Mouse (Mus musculus) C2C12 (cell line): ENCODE results near the gene Nlrc4. TPM values are rescaled to one million over a fixed set of nuclear protein-coding genes. Genes with fewer than 3 reads are reported as not detected.
"Not testable (repeated sequence)": the region's sequence is repeated elsewhere in the genome, so short reads cannot be mapped to it uniquely, and the experiment has no call there.

Experiments
- H3K27me3 ChIP-seq: one replicate; pipeline ENCODE4 v1.6.1; 2011; ENCODE audit not compliant: control insufficient read depth, insufficient read depth, insufficient read length
- H3K36me3 ChIP-seq: one replicate; pipeline ENCODE4 v1.6.1; 2011; ENCODE audit not compliant: control insufficient read depth, insufficient read depth
- H3K4me3 ChIP-seq: one replicate; pipeline ENCODE4 v1.5.1; 2011; ENCODE audit warnings: mild to moderate bottlenecking, control low read depth; ENCODE audit not compliant: poor library complexity, insufficient read depth, severe bottlenecking
- H3K79me2 ChIP-seq: one replicate; pipeline ENCODE4 v1.6.1; 2011; ENCODE audit not compliant: control insufficient read depth, insufficient read depth
- H3K79me3 ChIP-seq: one replicate; pipeline ENCODE4 v1.6.1; 2011; ENCODE audit warnings: low read depth, control low read depth
- H3ac ChIP-seq: one replicate; pipeline ENCODE3; 2011; ENCODE audit warnings: low read depth; ENCODE audit not compliant: control insufficient read depth, insufficient read length
- CEBPB ChIP-seq: IDR thresholded peaks from one replicate; pipeline ENCODE4 v1.6.1; 2011; ENCODE audit warnings: low read depth, mild to moderate bottlenecking, control low read depth, moderate library complexity
- CTCF ChIP-seq: IDR thresholded peaks from one replicate; pipeline ENCODE4 v1.5.1; 2011; ENCODE audit not compliant: control insufficient read depth, insufficient read depth, insufficient read length
- FOSL1 ChIP-seq: IDR thresholded peaks from one replicate; pipeline ENCODE4 v1.8.0; 2011; ENCODE audit warnings: mild to moderate bottlenecking, low read length; ENCODE audit not compliant: poor library complexity, insufficient read depth, severe bottlenecking
- MAX ChIP-seq: IDR thresholded peaks from one replicate; pipeline ENCODE4 v1.6.1; 2011; ENCODE audit warnings: mild to moderate bottlenecking, control low read depth
- MYOD1 ChIP-seq: IDR thresholded peaks from one replicate; pipeline ENCODE4 v1.6.1; 2011; ENCODE audit warnings: low read depth; ENCODE audit not compliant: control insufficient read depth, insufficient read length
- MYOG ChIP-seq: IDR thresholded peaks from one replicate; pipeline ENCODE4 v1.6.1; 2011; ENCODE audit not compliant: control insufficient read depth, insufficient read length; ENCODE audit errors: extremely low read depth
- USF1 ChIP-seq: IDR thresholded peaks from one replicate; pipeline ENCODE4 v1.6.1; 2011; ENCODE audit warnings: low read depth, mild to moderate bottlenecking, control low read depth, moderate library complexity
- polyA plus RNA-seq: library from polyadenylated mRNA; unstranded; fragments of >200 nt; fragmentation: generic; extraction: Trizol; gene quantifications from one replicate; pipeline ENCODE4 v1.2.1, GENCODE M21; 2012; ENCODE audit warnings: missing spikeins

The Nlrc4 gene
- polyA plus RNA-seq, 1 experiment = 0.01 TPM

GRCm38 (mm10) chr17:74489901-74490220, 30.9 kb upstream of the Nlrc4 start:
- peaks cover 16% of the 10 kb centered on the region for H3K79me2 ChIP-seq
- TF ChIP-seq CEBPB = no peak
- H3K79me3 ChIP-seq = peaks cover 12% of the 10 kb centered on the region
- peak overlapping the region; percentile 82 for H3K4me3 ChIP-seq
- H3K36me3 ChIP-seq = peaks cover 26% of the 10 kb centered on the region
- peak overlapping the region; percentile 85 for H3ac ChIP-seq
- no peaks in the 10 kb centered on the region for H3K27me3 ChIP-seq

- H3K79me2 ChIP-seq = peaks cover 16% of the 10 kb centered on the region
- no peaks in the 10 kb centered on the region for H3K27me3 ChIP-seq
- peak within 1 kb of the TSS; percentile 85 for H3ac ChIP-seq
- peaks cover 20% of the 10 kb centered on the region for H3K36me3 ChIP-seq
- TF ChIP-seq CEBPB = no peak
- TF ChIP-seq USF1 = no peak
- peak; percentile 45 for TF ChIP-seq MAX
- no peak for TF ChIP-seq MYOD1
- no peak for TF ChIP-seq CTCF
- peak within 1 kb of the TSS; percentile 82 for H3K4me3 ChIP-seq
- H3K79me3 ChIP-seq = peaks cover 12% of the 10 kb centered on the region
Measured at GRCm38 (mm10) chr17:74489024-74489900, 30.3 kb upstream of the Nlrc4 start, which contains the start of gene Yipf4. Gene Yipf4, plus strand, starts transcription at chr17:74489493.

DNA sequence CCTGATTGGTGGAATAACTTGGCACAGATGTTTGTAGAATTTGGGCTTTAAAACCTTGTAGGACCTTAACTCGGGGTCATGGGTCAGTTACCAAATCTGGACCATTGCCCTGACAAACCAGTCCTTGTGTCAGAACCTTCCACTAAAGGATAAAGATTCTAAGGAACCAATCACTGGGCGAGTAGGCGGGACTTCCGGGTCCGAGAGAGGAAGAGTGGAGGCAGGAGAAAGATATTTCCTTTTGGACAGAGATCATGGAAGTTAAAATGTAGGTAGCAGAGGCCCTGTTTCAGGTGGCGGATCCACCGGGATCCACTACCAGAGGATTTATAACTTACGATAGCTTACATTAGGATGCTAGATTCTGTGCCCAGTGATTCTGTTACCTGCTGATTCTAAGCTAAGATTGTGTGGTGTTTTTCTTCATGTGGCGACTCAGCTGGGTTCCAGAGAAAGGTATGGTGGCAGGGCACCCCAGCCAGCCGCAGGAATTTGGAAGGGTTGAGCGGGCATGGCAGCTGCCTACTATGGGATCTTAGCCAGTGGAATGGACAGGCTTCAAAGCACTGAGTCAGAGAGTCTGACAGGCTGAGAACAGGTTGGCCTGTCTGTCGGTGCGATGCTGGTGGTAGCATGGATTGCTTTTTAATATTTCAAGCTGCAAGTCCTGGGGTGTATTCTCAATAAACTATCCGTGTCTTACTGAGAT, 21.6 kb upstream of the Nlrc4 start:
- TF ChIP-seq MYOD1 = peak; percentile 53
- no peak for TF ChIP-seq MYOG
- no peaks in the 10 kb centered on the region for H3K36me3 ChIP-seq
- H3ac ChIP-seq = no peak overlapping the region
- no peaks in the 10 kb centered on the region for H3K79me2 ChIP-seq
- H3K4me3 ChIP-seq = no peak overlapping the region
- H3K27me3 ChIP-seq = no peaks in the 10 kb centered on the region
- no peaks in the 10 kb centered on the region for H3K79me3 ChIP-seq

DNA sequence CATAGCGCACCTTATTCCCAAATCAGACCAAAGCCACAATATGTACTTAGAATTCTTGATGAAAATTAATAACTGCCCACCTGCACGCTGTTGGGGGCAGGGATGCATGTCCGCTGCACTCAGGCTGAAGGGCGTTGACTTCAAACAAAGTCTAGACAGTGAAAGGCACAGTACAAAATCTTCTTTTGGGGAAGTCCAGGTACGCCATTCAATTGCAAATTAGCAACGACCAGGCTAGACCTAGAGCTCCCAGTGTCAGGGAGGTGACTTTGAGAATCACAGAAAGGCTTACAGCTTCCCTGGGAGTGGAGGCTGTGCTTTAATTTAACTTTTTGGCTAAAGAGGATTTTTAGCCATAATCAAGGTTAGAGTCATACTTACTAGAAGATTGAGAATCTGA, 11.2 kb upstream of the Nlrc4 start:
- not testable (repeated sequence) for H3K36me3 ChIP-seq, H3K79me2 ChIP-seq

DNA sequence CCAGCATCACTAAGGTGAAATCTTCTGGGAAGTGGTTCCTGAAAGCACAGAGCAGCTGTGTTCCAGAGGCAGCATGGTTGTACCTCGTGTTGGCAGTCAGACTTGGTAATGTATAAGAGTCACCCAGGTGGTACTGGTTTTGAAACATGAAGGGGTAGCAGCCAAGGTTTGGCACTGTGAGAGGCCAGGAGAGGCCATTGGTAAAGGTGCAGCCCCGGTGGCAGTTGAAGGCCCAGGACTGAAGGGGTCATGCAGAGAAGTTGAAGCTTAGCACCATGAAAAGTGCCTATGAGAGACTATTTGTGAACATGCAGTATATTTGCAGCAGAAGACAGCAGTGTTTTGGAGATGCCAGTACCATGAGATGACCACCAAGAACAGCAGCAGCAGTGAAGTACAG, 9.0 kb upstream of the Nlrc4 start:
- H3K79me2 ChIP-seq, H3K27me3 ChIP-seq, H3K4me3 ChIP-seq, H3ac ChIP-seq, H3K79me3 ChIP-seq, H3K36me3 ChIP-seq: not testable (repeated sequence)

More for the DNA sequence above, 11.2 kb upstream of the Nlrc4 start:
- not testable (repeated sequence) for H3ac ChIP-seq, H3K4me3 ChIP-seq, H3K79me3 ChIP-seq, H3K27me3 ChIP-seq

GRCm38 (mm10) chr17:74463510-74463909, 4.6 kb upstream of the Nlrc4 start:
- H3K27me3 ChIP-seq = no peaks in the 10 kb centered on the region

More at GRCm38 (mm10) chr17:74463510-74463909, 4.6 kb upstream of the Nlrc4 start:
- H3K36me3 ChIP-seq = no peaks in the 10 kb centered on the region
- H3K79me3 ChIP-seq = no peaks in the 10 kb centered on the region
- no peak overlapping the region for H3ac ChIP-seq
- no peak overlapping the region for H3K4me3 ChIP-seq
- no peaks in the 10 kb centered on the region for H3K79me2 ChIP-seq
- TF ChIP-seq FOSL1 (no peak), MAX (no peak), CEBPB (no peak), MYOG (no peak), USF1 (no peak), MYOD1 (no peak), CTCF (no peak)
